Mouse (Mus musculus) lung, embryonic 14.5 days (tissue): ENCODE measurements around the gene Wdr31. TPM values are rescaled to one million over a fixed set of nuclear protein-coding genes. Genes with fewer than 3 reads are reported as not detected.
"Not testable (repeated sequence)": the region's sequence is repeated elsewhere in the genome, so short reads cannot be mapped to it uniquely, and the experiment has no call there.

Experiments
- ATAC-seq: fragments of 200-750 bp; cut with Nextera tagmentation; 2 replicates; pipeline ENCODE4 v1.8.0; 2017; ENCODE audit warnings: mild to moderate bottlenecking, moderate TSS enrichment, moderate library complexity; ENCODE audit not compliant: insufficient read depth
- DNase-seq: peaks from one replicate; pipeline ENCODE4 v3.0.0-alpha.2; 2015
- H3K27ac ChIP-seq: fragments of 300-500 bp; sonication (generic); 2 replicates; pipeline ENCODE4 v1.5.1; 2014; ENCODE audit warnings: low read depth, mild to moderate bottlenecking, moderate library complexity
- H3K27me3 ChIP-seq: fragments of 300-500 bp; sonication (generic); 2 replicates; pipeline ENCODE4 v1.6.1; 2014; ENCODE audit warnings: low read length, control low read depth; ENCODE audit not compliant: insufficient read depth
- H3K36me3 ChIP-seq: fragments of 300-500 bp; sonication (generic); 2 replicates; pipeline ENCODE4 v1.6.1; 2014; ENCODE audit warnings: control low read depth; ENCODE audit not compliant: insufficient read depth
- H3K4me1 ChIP-seq: fragments of 300-500 bp; sonication (generic); 2 replicates; pipeline ENCODE4 v1.6.1; 2014; ENCODE audit warnings: antibody characterized with exemption, control low read depth; ENCODE audit not compliant: insufficient read depth
- H3K4me2 ChIP-seq: fragments of 300-500 bp; sonication (generic); 2 replicates; pipeline ENCODE4 v1.6.1; 2014; ENCODE audit warnings: mild to moderate bottlenecking
- H3K4me3 ChIP-seq: fragments of 300-500 bp; sonication (generic); 2 replicates; pipeline ENCODE4 v1.5.1; 2014; ENCODE audit warnings: low read depth, low read length
- H3K9ac ChIP-seq: fragments of 300-500 bp; sonication (generic); 2 replicates; pipeline ENCODE4 v1.6.1; 2014
- H3K9me3 ChIP-seq: fragments of 300-500 bp; sonication (generic); 2 replicates; pipeline ENCODE4 v1.6.1; 2016; ENCODE audit warnings: low read depth, low read length, control low read depth
- CTCF ChIP-seq: IDR thresholded peaks from 2 replicates; pipeline ENCODE4 v1.5.1; 2016; ENCODE audit warnings: antibody characterized with exemption, low read depth
- WGBS: fragments of 180-500 bp; shearing (Covaris S2); extraction: QIAGEN DNeasy Blood & Tissue Kit; methylation state at CpG from one replicate; pipeline ENCODE4 v1.1.7; 2014; 5-methylcytosine and 5-hydroxymethylcytosine counted together
- polyA plus RNA-seq: library from polyadenylated mRNA; unstranded; fragments of >200 nt; fragmentation: Nextera tagmentation; extraction: Ambion mirVana; gene quantifications from 2 replicates; pipeline ENCODE4 v1.2.1, GENCODE M21; 2014

The Wdr31 gene
- polyA plus RNA-seq, 1 experiment from 2014 or later, result 11.3 TPM

DNA sequence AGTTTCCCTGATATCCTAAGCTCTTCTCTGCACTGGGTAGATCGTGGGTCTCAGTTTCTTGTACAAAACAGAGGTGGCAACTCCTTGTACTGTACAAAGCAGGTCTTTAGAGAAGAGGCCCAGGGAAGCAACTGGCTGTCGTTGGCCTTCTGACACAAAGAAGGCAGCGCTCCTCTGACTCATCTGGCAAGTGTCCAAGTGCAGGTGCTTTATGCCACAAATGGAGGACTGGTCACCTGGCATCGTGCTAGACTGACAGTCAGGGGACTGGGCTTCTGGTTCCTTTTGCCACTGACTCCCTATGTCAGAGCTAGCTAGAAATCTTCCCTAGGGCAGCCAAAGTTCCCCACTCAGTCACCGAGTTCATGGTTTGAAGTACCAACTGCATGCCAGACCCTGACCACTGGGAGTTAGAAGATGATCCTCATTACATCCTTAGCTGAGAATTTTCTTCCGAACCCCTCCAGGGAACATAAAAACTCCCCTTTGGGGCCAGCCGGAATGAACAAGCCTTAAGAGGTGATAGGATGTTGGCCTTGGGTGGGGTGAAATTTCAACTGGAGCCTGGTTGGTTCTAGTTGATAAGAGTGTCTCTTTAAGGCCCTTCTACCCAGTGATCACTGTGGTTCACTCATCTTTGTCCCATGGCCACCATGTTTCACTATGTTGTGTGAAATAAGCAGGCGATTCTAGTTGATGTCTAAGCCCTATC is 14.9 kb upstream of the Wdr31 start:
- H3K9ac ChIP-seq, result no peak overlapping the region
- no peaks in the 10 kb centered on the region for H3K9me3 ChIP-seq
- H3K4me1 ChIP-seq, result no peaks in the 10 kb centered on the region
- no peak overlapping the region for H3K4me2 ChIP-seq
- no peaks in the 10 kb centered on the region for H3K27me3 ChIP-seq
- no peak for ATAC-seq
- no peak for TF ChIP-seq CTCF
- peak; percentile 20 for DNase-seq
- 0 out of 2 replicates have a peak, but pooled peaks cover 3% of the 10 kb centered on the region for H3K36me3 ChIP-seq
- H3K27ac ChIP-seq, result no peak overlapping the region
- WGBS, result 83% methylated on average over 8 of the region's 8 CpGs
- H3K4me3 ChIP-seq, result no peak overlapping the region

DNA sequence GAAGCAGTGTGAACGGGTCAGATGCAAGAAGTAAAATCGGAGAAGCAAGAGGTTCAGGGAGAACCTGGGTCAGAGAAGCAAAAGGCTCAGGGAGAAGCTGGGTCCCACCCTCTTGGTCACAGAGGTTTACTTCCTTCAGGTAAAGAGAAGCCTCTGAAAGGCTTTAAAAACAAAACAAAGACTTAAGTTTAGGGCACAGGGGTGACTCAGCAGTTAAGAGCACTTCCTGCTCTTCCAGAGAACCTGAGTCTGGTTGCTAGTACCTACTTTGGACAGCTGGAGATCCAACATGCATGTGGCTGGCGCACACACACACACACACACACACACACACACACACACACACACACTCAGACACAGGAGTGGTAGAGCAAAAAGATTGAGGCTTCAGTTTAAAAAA is 14.2 kb upstream of the Wdr31 start:
- WGBS, result 88% methylated on average over 3 of the region's 3 CpGs
- Histone ChIP-seq H3K36me3 (0 out of 2 replicates have a peak, but pooled peaks cover 3% of the 10 kb centered on the region), H3K27me3 (0 out of 2 replicates have a peak, but pooled peaks cover 2% of the 10 kb centered on the region), H3K9me3 (no peaks in the 10 kb centered on the region), H3K4me2 (no peak overlapping the region), H3K9ac (no peak overlapping the region), H3K4me1 (no peaks in the 10 kb centered on the region), H3K4me3 (no peak overlapping the region), H3K27ac (no peak overlapping the region)
- DNase-seq (no peak), ATAC-seq (no peak)
- TF ChIP-seq CTCF, result no peak

DNA sequence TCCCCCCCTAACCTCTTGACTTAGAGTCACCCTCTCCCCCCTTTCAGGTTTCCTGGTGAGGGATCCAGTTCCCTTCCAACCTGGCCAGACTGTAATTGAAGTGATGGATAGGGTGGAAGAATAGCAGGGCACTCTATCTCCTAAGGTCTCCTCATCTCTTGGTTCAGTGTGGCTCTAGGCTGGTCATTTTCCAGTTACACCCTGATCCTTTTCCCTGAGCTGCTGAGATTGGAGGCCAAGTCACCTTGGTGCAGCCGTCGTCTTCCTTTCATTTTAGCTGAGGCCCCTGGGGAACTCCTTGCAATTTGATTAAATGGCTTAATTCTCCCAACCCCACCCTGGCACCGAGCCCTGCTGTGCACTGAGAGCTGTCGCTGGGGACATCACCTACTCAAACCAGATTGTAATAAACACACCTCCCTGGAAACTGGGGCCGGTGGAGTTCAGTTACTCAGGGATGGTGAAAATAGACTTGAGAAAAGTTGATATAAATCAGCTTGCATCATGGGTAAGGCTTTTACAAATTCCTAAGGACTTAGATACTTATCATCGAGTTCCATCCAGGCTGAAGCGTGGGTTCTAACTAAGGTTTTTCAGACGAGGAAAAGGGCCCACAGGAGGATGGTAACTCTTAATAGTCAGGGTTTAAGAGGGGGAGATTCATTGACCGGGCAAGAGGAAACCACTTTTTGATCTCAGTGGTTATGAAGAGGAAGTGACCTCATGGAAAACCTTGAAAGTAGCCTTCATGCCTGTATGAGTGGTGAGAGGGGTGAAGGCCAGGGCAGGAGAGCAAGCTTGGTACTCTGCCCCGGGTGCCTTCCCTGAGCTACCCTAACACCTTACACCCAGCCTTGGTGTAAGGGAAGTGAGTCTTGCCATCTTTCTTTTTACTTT is 10.3 kb upstream of the Wdr31 start:
- H3K9ac ChIP-seq, result no peak overlapping the region
- 0 out of 2 replicates have a peak, but pooled peaks cover 7% of the 10 kb centered on the region for H3K4me1 ChIP-seq
- H3K9me3 ChIP-seq, result no peaks in the 10 kb centered on the region
- no peak overlapping the region for H3K27ac ChIP-seq
- ATAC-seq (peak; percentile 12; the same call in 1 of the 2 replicates), DNase-seq (peak; percentile 12)
- 32% methylated on average over 10 of the region's 10 CpGs for WGBS
- H3K4me2 ChIP-seq, result peak overlapping the region; percentile 69
- 0 out of 2 replicates have a peak, but pooled peaks cover 7% of the 10 kb centered on the region for H3K27me3 ChIP-seq
- no peak for TF ChIP-seq CTCF
- peak overlapping the region; percentile 45 for H3K4me3 ChIP-seq
- no peaks in the 10 kb centered on the region for H3K36me3 ChIP-seq

DNA sequence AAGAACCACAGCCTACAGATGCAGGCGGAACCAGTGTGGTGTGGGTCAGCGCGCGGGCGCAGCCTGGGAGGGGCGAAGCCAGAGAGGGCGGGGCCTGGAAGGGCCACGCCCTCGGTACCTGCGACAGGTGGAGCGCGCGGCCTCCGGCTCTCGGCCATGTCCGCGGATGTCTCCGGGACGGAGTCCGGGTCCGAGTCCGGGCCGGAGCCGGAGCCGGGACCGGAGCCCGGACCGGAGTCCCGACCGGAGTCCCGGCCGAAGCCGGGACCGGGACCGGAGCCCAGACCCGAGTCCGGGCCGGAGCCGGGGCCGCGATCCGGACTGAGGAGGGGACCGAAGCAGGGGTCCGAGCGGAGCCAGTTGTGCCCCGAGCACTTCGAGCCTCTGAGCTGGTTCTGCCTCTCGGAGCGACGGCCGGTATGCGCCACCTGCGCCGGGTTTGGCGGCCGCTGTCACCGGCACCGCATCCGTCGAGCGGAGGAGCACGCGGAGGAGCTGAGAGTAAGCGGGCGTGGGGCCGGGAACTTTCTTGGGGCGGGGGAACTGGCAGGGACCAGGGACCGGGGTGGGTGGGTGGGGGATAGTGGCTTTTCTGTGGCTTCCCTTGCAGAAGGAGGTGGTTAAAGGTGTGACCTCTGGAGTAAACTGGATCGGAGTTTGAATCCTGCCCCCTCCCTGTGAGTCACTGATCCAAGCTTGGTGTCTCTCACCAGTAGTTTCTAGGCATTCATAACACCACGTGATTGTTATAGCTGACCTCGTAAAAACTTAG is 9.4 kb upstream of the Wdr31 start, which contains the start of gene Bspry:
Gene Bspry (plus strand): TSS at position 117 of the 772 bp plus-strand sequence.
- Histone ChIP-seq H3K36me3 (no peaks in the 10 kb centered on the region), H3K4me1 (0 out of 2 replicates have a peak, but pooled peaks cover 7% of the 10 kb centered on the region), H3K9me3 (no peaks in the 10 kb centered on the region), H3K4me3 (peak within 1 kb of the TSS; percentile 45), H3K27me3 (0 out of 2 replicates have a peak, but pooled peaks cover 7% of the 10 kb centered on the region), H3K9ac (peak within 1 kb of the TSS; percentile 38; the same call in 1 of the 2 replicates), H3K27ac (no peak within 1 kb of the TSS), H3K4me2 (peak within 1 kb of the TSS; percentile 69)
- DNase-seq (peak; percentile 72), ATAC-seq (peak; percentile 82)
- TF ChIP-seq CTCF, result no peak
- WGBS, result 1% methylated on average over 71 of the region's 71 CpGs

DNA sequence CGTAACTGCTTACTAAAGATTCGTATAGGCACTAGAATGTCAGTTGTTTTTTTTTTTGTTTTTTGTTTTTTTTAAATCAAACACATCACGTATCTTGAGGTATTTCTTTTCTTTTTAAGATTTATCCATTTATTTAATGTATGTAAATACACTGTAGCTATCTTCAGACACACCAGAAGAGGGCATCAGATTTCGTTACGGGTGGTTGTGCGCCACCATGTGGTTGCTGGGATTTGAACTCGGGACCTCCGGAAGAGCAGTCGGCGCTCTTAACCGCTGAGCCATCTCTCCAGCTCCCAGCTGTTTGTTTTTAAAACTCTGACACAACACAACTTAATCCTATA is 8.9 kb upstream of the Wdr31 start:
- Histone ChIP-seq H3K9ac (peak overlapping the region; percentile 38; the same call in 1 of the 2 replicates), H3K4me2 (peak overlapping the region; percentile 69), H3K4me3 (peak overlapping the region; percentile 45)
- not testable (repeated sequence) for ATAC-seq, H3K9me3 ChIP-seq, H3K27ac ChIP-seq, H3K27me3 ChIP-seq, H3K36me3 ChIP-seq, H3K4me1 ChIP-seq, DNase-seq
- WGBS, result 10% methylated on average over 11 of the region's 11 CpGs
- TF ChIP-seq CTCF, result peak; percentile 71

DNA sequence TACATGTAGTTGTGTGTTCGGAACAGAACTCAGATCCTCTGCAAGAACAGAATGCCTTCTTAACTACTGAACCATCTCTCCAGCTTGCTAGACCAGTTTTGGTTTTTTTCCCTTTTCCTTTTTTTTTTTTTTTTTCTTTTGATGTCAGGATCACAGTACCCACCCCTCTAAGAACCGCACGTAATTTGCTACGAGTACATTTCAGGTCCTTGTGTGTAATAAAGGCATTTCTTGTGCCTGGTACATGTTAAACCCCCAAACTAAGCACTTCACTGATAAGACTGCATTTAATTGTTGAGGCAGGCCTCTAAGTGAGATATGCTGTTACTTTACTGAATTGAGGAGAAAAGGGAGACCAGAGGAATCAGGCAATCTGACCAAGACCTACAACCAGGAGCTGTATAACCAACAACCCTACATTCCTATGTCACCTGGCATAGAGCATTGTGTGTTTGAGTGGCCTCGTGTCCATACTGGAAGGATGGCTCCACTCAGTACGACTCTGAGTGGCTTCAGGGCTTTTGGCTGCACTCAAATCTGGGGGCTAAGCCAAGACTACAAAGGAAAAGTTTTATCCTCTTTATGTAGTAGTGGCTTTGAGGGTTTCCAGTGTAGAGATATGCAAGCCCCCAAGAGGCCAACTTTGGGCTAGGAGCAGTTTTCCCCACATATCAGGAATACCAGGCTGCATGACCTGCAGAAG is 7.0 kb upstream of the Wdr31 start:
- DNase-seq, result peak; percentile 41
- Histone ChIP-seq H3K36me3 (no peaks in the 10 kb centered on the region), H3K27me3 (0 out of 2 replicates have a peak, but pooled peaks cover 7% of the 10 kb centered on the region), H3K9ac (no peak overlapping the region), H3K4me2 (no peak overlapping the region), H3K4me3 (no peak overlapping the region), H3K4me1 (0 out of 2 replicates have a peak, but pooled peaks cover 7% of the 10 kb centered on the region), H3K9me3 (no peaks in the 10 kb centered on the region), H3K27ac (0 out of 2 replicates have a peak overlapping the region, but pooled peaks have one; percentile 3)
- ATAC-seq, result peak; percentile 26; the same call in 1 of the 2 replicates
- no peak for TF ChIP-seq CTCF
- WGBS, result 67% methylated on average over 6 of the region's 6 CpGs
